Mouse (Mus musculus): Measurements from ENCODE around the gene Wdr27. TPM values are rescaled to one million over a fixed set of nuclear protein-coding genes. Genes with fewer than 3 reads are reported as not detected.

The Wdr27 gene
- total RNA-seq, 2 experiments from 2014 or later: not detected

- ATAC-seq (replicated peaks; ENCODE audit: poor library complexity, severe bottlenecking): no peak
Measured at GRCm38 (mm10) chr17:14847709-14848108, 95.2 kb downstream of the Wdr27 start.

GRCm38 (mm10) chr17:14846880-14847279 lies 96.1 kb downstream of the Wdr27 start:
- ATAC-seq (replicated peaks; ENCODE audit: poor library complexity, severe bottlenecking): no peak

GRCm38 (mm10) chr17:14826715-14827295 lies 116.2 kb downstream of the Wdr27 start:
- ATAC-seq (replicated peaks; ENCODE audit: poor library complexity, severe bottlenecking): peak; percentile 79

- ATAC-seq (replicated peaks; ENCODE audit: poor library complexity, severe bottlenecking): no peak
Measured at GRCm38 (mm10) chr17:14824938-14825337, 118.0 kb downstream of the Wdr27 start.

- ATAC-seq (replicated peaks; ENCODE audit: poor library complexity, severe bottlenecking): no peak
Measured at GRCm38 (mm10) chr17:14817975-14818374, 125.0 kb downstream of the Wdr27 start.

- no peak for ATAC-seq (replicated peaks; ENCODE audit: poor library complexity, severe bottlenecking)
Measured at GRCm38 (mm10) chr17:14816107-14816506, 126.9 kb downstream of the Wdr27 start.

- ATAC-seq (replicated peaks; ENCODE audit: poor library complexity, severe bottlenecking): no peak; the same call in 1 of the 2 replicates
Measured at GRCm38 (mm10) chr17:14815304-14815703, 127.7 kb downstream of the Wdr27 start.

GRCm38 (mm10) chr17:14812631-14813030 lies 130.3 kb downstream of the Wdr27 start:
- ATAC-seq (replicated peaks; ENCODE audit: poor library complexity, severe bottlenecking): no peak

GRCm38 (mm10) chr17:14812033-14812432 lies 130.9 kb downstream of the Wdr27 start:
- ATAC-seq (replicated peaks; ENCODE audit: poor library complexity, severe bottlenecking): no peak

- no peak for ATAC-seq (replicated peaks; ENCODE audit: poor library complexity, severe bottlenecking)
Measured at GRCm38 (mm10) chr17:14806808-14807207, 136.2 kb downstream of the Wdr27 start.

- no peak for ATAC-seq (replicated peaks; ENCODE audit: poor library complexity, severe bottlenecking)
Measured at GRCm38 (mm10) chr17:14799243-14799642, 143.7 kb downstream of the Wdr27 start.

GRCm38 (mm10) chr17:14795074-14795473 lies 147.9 kb downstream of the Wdr27 start:
- no peak for ATAC-seq (replicated peaks; ENCODE audit: poor library complexity, severe bottlenecking)

GRCm38 (mm10) chr17:14779356-14779755 lies 163.6 kb downstream of the Wdr27 start:
- ATAC-seq (replicated peaks; ENCODE audit: poor library complexity, severe bottlenecking): no peak

- ATAC-seq (replicated peaks; ENCODE audit: poor library complexity, severe bottlenecking): no peak
Measured at GRCm38 (mm10) chr17:14771339-14771738, 171.6 kb downstream of the Wdr27 start.

GRCm38 (mm10) chr17:14770377-14770776 lies 172.6 kb downstream of the Wdr27 start:
- no peak for ATAC-seq (replicated peaks; ENCODE audit: poor library complexity, severe bottlenecking)

Other genes with a start within 250 kb of the Wdr27 start
- gene Thbs2, start 248.9 kb downstream of the Wdr27 start, total RNA-seq (2014; fragmentation: Nextera tagmentation): not detected in 2 replicates
- gene Thbs2, start 248.9 kb downstream of the Wdr27 start, total RNA-seq (2017): under 0.01 TPM in 1 of 2 replicates, not detected in the other
- gene 1600012H06Rik, start within 50 bp of the Wdr27 start, total RNA-seq (2014; fragmentation: Nextera tagmentation): 9.4 and 12.4 TPM in 2 replicates
- 9.2 and 15.6 TPM in 2 replicates for gene 1600012H06Rik, start within 50 bp of the Wdr27 start, total RNA-seq (2017)
- gene Phf10, start 18.1 kb upstream of the Wdr27 start, total RNA-seq (2014; fragmentation: Nextera tagmentation): 109 and 115 TPM in 2 replicates
- 56.3 and 73.7 TPM in 2 replicates for gene Phf10, start 18.1 kb upstream of the Wdr27 start, total RNA-seq (2017)
- 6.5 and 10.5 TPM in 2 replicates for gene 9030025P20Rik, start 35.3 kb upstream of the Wdr27 start, total RNA-seq (2014; fragmentation: Nextera tagmentation)
- gene 9030025P20Rik, start 35.3 kb upstream of the Wdr27 start, total RNA-seq (2017): 4.7 and 6.3 TPM in 2 replicates
- 0.58 and 5.6 TPM in 2 replicates for gene Gm3417, start 35.6 kb upstream of the Wdr27 start, total RNA-seq (2014; fragmentation: Nextera tagmentation)
- gene Gm3417, start 35.6 kb upstream of the Wdr27 start, total RNA-seq (2017): 1.8 and 2.2 TPM in 2 replicates
- gene Gm3435, start 67.0 kb upstream of the Wdr27 start, total RNA-seq (2014; fragmentation: Nextera tagmentation): 1.9 and 3.1 TPM in 2 replicates
- gene Gm3435, start 67.0 kb upstream of the Wdr27 start, total RNA-seq (2017): 2.4 and 4.0 TPM in 2 replicates
- 53.5 and 87.9 TPM in 2 replicates for gene Ermard, start 98.0 kb upstream of the Wdr27 start, total RNA-seq (2014; fragmentation: Nextera tagmentation)
- 27.9 and 32.3 TPM in 2 replicates for gene Ermard, start 98.0 kb upstream of the Wdr27 start, total RNA-seq (2017)
- not detected in 2 replicates for gene Tcte3, start 98.3 kb upstream of the Wdr27 start, total RNA-seq (2014; fragmentation: Nextera tagmentation)
- not detected in 2 replicates for gene Tcte3, start 98.3 kb upstream of the Wdr27 start, total RNA-seq (2017)
- gene Gm3448, start 98.4 kb upstream of the Wdr27 start, total RNA-seq (2014; fragmentation: Nextera tagmentation): 3.2 and 4.3 TPM in 2 replicates
- gene Gm3448, start 98.4 kb upstream of the Wdr27 start, total RNA-seq (2017): 3.9 and 9.9 TPM in 2 replicates